Mouse (Mus musculus) embryonic facial prominence, embryonic 14.5 days (tissue): ENCODE results near the gene Klhl29. TPM values are rescaled to one million over a fixed set of nuclear protein-coding genes. Genes with fewer than 3 reads are reported as not detected.

Experiments
- ATAC-seq: fragments of 200-750 bp; cut with Nextera tagmentation; 2 replicates; pipeline ENCODE4 v1.8.0; 2017; ENCODE audit warnings: low read depth, moderate number of reproducible peaks, moderate TSS enrichment
- DNase-seq: peaks from one replicate; pipeline ENCODE4 v3.0.0-alpha.2; 2015; ENCODE audit warnings: low spot score
- H3K27ac ChIP-seq: fragments of 300-500 bp; sonication (generic); replicated peaks from 2 replicates; pipeline ENCODE4 v1.5.1; 2014; ENCODE audit warnings: low read depth, mild to moderate bottlenecking, low read length, moderate library complexity
- H3K27me3 ChIP-seq: fragments of 300-500 bp; sonication (generic); replicated peaks from 2 replicates; pipeline ENCODE4 v1.6.1; 2014; ENCODE audit warnings: low read length; ENCODE audit not compliant: control insufficient read depth, insufficient read depth
- H3K36me3 ChIP-seq: fragments of 300-500 bp; sonication (generic); 2 replicates; pipeline ENCODE4 v1.6.1; 2014; ENCODE audit warnings: low read length, mixed read lengths; ENCODE audit not compliant: control insufficient read depth, insufficient read depth
- H3K4me1 ChIP-seq: fragments of 300-500 bp; sonication (generic); 2 replicates; pipeline ENCODE4 v1.6.1; 2014; ENCODE audit warnings: antibody characterized with exemption, low read length; ENCODE audit not compliant: control insufficient read depth, insufficient read depth
- H3K4me2 ChIP-seq: fragments of 300-500 bp; sonication (generic); 2 replicates; pipeline ENCODE4 v1.6.1; 2014; ENCODE audit warnings: low read depth, mild to moderate bottlenecking, low read length, moderate library complexity, mixed read lengths
- H3K4me3 ChIP-seq: fragments of 300-500 bp; sonication (generic); 2 replicates; pipeline ENCODE4 v1.5.1; 2014; ENCODE audit warnings: low read depth, mild to moderate bottlenecking, low read length
- H3K9ac ChIP-seq: fragments of 300-500 bp; sonication (generic); 2 replicates; pipeline ENCODE4 v1.6.1; 2014; ENCODE audit warnings: low read depth, mild to moderate bottlenecking, low read length, moderate library complexity, mixed read lengths
- H3K9me3 ChIP-seq: fragments of 300-500 bp; sonication (generic); 2 replicates; pipeline ENCODE4 v1.6.1; 2016; ENCODE audit warnings: low read length; ENCODE audit not compliant: control insufficient read depth
- WGBS: fragments of 180-500 bp; shearing (Covaris S2); extraction: QIAGEN DNeasy Blood & Tissue Kit; methylation state at CpG from one replicate; pipeline ENCODE4 v1.1.7; 2014; 5-methylcytosine and 5-hydroxymethylcytosine counted together
- polyA plus RNA-seq: library from polyadenylated mRNA; unstranded; fragments of >200 nt; fragmentation: Nextera tagmentation; extraction: Ambion mirVana; gene quantifications from 2 replicates; pipeline ENCODE4 v1.2.1, GENCODE M21; 2014

Klhl29 gene
- polyA plus RNA-seq, 1 experiment from 2014 or later = 3.6 TPM

DNA sequence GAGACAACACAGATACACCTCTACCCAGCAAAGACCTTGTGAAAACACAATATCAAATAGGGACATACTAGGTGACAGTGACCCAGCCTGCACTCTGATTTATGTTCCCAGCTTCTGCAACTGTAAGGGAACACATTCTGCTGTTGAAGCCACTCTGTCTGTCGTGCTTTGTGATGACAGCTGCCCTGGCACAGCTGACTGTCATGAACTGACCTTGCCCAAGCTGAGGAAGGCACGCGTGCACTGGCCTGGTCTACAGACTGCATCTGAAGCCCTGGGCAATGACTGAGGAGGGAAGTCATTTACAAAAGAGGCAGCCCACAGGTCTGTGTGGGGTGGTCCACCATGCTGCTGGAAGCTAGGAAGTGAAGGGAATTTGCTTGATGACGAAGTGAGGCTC lies 246.3 kb downstream of the Klhl29 start:
- H3K9ac ChIP-seq = no peak overlapping the region
- no peak overlapping the region for H3K4me2 ChIP-seq
- ATAC-seq (no peak), DNase-seq (no peak)
- H3K4me1 ChIP-seq = no peaks in the 10 kb centered on the region
- no peak overlapping the region for H3K4me3 ChIP-seq
- WGBS = 85% methylated on average over 4 of the region's 4 CpGs
- H3K27ac ChIP-seq = no peak overlapping the region
- no peaks in the 10 kb centered on the region for H3K9me3 ChIP-seq
- no peaks in the 10 kb centered on the region for H3K27me3 ChIP-seq
- H3K36me3 ChIP-seq = no peaks in the 10 kb centered on the region

DNA sequence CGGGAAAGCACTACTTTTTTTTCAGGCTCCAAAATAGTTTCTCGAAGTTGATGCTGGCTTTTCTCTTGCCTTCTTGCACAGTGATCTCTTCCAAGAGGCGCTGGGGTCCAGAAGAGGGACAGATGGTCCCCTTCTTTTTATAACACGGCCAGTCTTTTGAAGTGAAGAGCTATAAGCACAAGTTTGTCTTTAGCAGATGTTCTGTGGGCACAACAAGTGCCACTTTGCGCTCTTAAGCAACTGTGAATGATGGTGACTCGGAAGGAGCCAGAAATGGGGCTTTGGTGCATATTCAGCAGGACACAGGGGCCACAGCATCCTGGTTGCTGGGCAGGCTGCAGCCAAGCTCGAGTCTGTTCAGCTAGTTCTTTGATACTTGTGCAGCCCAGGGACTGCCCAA lies 249.6 kb downstream of the Klhl29 start:
- Histone ChIP-seq H3K4me3 (no peak overlapping the region), H3K9me3 (no peaks in the 10 kb centered on the region), H3K4me1 (no peaks in the 10 kb centered on the region), H3K4me2 (no peak overlapping the region), H3K27ac (no peak overlapping the region), H3K36me3 (no peaks in the 10 kb centered on the region), H3K27me3 (no peaks in the 10 kb centered on the region), H3K9ac (no peak overlapping the region)
- DNase-seq (no peak), ATAC-seq (no peak)
- WGBS = 77% methylated on average over 7 of the region's 7 CpGs

DNA sequence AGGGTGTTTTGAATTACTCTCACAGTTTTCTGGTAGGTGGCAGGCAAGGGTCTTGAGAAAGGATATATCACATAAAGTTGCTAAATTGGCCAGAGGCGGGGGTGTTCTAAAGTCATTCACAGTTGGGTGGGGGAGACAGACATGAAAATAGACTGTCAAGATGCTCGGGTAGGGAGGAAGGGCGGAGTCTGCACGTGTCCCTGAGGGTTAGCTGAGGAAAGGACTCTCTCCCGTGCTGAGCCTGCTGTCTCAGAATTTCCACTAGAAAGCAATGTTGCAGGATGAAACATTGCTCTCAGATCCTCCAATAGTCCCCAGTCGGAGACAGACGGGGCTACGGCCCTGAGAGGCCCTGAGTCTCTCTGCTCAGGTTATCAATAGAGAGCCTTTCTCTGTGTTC lies 252.5 kb downstream of the Klhl29 start:
- Histone ChIP-seq H3K4me3 (no peak overlapping the region), H3K9ac (no peak overlapping the region), H3K4me1 (peaks cover 4% of the 10 kb centered on the region), H3K9me3 (no peaks in the 10 kb centered on the region), H3K4me2 (no peak overlapping the region), H3K27ac (no peak overlapping the region), H3K36me3 (no peaks in the 10 kb centered on the region), H3K27me3 (no peaks in the 10 kb centered on the region)
- ATAC-seq (no peak), DNase-seq (no peak)
- 59% methylated on average over 8 of the region's 8 CpGs for WGBS

DNA sequence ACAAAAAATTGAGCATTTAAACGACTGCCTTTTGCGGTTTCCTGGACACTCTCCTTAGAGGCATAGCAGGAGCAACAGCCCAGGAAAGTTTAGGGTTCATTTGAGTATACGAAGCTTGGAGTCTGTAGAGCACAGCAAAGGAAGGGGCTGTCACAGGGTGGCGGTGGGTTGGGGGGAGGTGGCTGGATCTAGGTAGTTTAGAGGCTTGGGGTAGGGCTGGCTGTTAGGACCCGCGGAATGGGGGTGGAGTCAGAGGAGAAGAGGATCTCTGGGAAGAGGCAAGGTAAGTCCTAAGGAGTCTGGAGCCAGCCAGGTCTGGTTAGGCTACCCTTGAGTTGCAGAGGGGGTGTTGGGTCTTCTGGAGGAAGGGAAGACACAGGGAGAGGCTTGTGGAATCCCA lies 255.2 kb downstream of the Klhl29 start:
- peaks cover 4% of the 10 kb centered on the region for H3K4me1 ChIP-seq
- no peaks in the 10 kb centered on the region for H3K9me3 ChIP-seq
- 58% methylated on average over 6 of the region's 6 CpGs for WGBS
- no peaks in the 10 kb centered on the region for H3K27me3 ChIP-seq
- H3K9ac ChIP-seq = no peak overlapping the region
- H3K27ac ChIP-seq = no peak overlapping the region
- peak overlapping the region; percentile 40 for H3K4me2 ChIP-seq
- DNase-seq (no peak), ATAC-seq (no peak)
- H3K36me3 ChIP-seq = no peaks in the 10 kb centered on the region
- no peak overlapping the region for H3K4me3 ChIP-seq

DNA sequence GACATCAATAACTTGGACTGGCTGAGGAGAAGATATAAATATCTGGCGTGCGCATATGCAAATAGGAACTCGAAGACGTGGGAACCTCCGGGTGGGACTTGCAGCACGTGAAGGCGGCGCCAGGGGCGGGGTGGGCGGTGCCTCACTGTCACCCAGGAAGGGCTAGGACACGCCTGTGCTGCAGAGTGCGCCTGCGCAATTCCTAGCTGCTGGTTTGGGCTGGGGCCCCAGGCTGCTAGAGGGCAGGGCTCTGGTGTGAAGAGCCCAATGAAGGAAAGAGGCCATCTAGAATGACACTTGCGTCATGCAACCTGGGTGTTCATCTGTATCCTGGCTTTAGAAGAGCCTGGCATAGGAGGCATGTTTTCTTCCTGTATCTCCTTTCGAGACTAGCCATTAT lies 255.8 kb downstream of the Klhl29 start:
- Histone ChIP-seq H3K27ac (no peak overlapping the region), H3K36me3 (no peaks in the 10 kb centered on the region), H3K9me3 (no peaks in the 10 kb centered on the region), H3K27me3 (no peaks in the 10 kb centered on the region), H3K4me1 (peaks cover 4% of the 10 kb centered on the region), H3K4me3 (0 out of 2 replicates have a peak overlapping the region, but pooled peaks have one; percentile 17), H3K9ac (no peak overlapping the region), H3K4me2 (peak overlapping the region; percentile 40)
- 15% methylated on average over 15 of the region's 15 CpGs for WGBS
- DNase-seq = peak; percentile 96
- peak; percentile 97 for ATAC-seq

DNA sequence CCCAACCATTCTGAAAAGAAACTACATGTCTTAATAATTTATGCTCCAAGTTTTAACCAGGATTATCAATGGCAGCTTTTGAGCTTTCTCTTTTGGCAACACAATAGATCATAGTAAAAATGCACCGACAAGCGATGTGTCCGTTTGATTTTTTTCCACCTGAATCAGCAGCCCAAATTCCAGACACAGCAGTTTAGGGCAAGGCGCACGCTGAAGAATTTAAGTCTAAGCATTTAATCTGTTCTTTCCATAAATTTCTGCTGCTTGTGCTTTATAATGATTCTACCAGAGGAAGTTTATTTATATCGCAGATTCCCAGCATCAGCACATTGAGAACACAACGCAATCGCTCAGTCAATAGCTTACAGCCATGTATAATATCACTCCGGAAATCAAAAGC lies 256.2 kb downstream of the Klhl29 start:
- DNase-seq = no peak
- Histone ChIP-seq H3K27me3 (no peaks in the 10 kb centered on the region), H3K4me2 (peak overlapping the region; percentile 40), H3K9me3 (no peaks in the 10 kb centered on the region), H3K4me3 (0 out of 2 replicates have a peak overlapping the region, but pooled peaks have one; percentile 17), H3K36me3 (no peaks in the 10 kb centered on the region), H3K9ac (no peak overlapping the region), H3K4me1 (peaks cover 4% of the 10 kb centered on the region), H3K27ac (no peak overlapping the region)
- WGBS = 42% methylated on average over 9 of the region's 9 CpGs
- ATAC-seq = no peak

DNA sequence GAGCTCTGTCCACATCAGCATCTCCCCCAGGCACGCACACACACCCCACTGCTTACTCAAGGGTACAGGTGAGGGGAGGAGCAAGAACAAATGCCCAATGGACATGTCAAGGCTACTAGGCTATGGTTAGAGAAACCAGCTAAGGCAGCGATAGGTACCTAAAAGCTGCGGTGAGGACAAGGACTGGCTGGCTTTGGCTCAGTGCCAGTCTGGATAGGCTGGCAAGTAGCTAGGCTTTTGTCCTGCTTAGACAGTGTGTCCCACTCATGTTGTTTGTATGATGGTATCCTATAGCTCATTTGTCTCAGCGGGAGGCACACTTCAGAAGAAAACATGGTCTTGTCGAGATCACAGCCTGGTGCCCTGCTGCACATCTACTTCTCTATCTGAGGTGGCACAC lies 258.9 kb downstream of the Klhl29 start:
- peaks cover 4% of the 10 kb centered on the region for H3K4me1 ChIP-seq
- H3K36me3 ChIP-seq = no peaks in the 10 kb centered on the region
- DNase-seq (no peak), ATAC-seq (no peak)
- H3K27ac ChIP-seq = no peak overlapping the region
- H3K4me2 ChIP-seq = no peak overlapping the region
- H3K9ac ChIP-seq = no peak overlapping the region
- H3K4me3 ChIP-seq = no peak overlapping the region
- H3K27me3 ChIP-seq = no peaks in the 10 kb centered on the region
- no peaks in the 10 kb centered on the region for H3K9me3 ChIP-seq
- 80% methylated on average over 5 of the region's 5 CpGs for WGBS

DNA sequence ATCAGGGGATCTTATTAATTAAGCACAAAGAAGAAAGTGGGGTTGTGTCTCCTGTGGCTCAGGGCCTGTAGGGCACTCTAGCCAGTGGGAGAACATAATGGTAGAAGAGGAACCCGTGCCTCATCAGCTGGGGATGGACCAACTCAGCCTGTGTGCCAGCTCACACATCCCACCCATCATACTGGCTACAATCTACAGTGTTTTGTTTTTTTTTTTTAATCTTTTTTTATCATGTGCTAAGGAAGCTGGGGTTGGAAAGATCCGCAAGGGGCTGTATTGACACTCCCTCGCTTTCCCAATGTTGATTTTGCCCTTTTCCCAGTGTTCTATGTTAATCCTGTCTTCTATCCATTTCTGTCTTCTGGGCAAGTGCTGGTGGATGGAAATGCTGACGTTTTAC lies 260.9 kb downstream of the Klhl29 start:
- WGBS = 74% methylated on average over 4 of the region's 4 CpGs
- Histone ChIP-seq H3K9ac (no peak overlapping the region), H3K9me3 (no peaks in the 10 kb centered on the region), H3K36me3 (no peaks in the 10 kb centered on the region), H3K4me1 (peaks cover 1% of the 10 kb centered on the region; the same call in 1 of the 2 replicates), H3K27ac (no peak overlapping the region), H3K4me2 (no peak overlapping the region), H3K27me3 (no peaks in the 10 kb centered on the region), H3K4me3 (no peak overlapping the region)
- no peak for DNase-seq
- ATAC-seq = no peak

DNA sequence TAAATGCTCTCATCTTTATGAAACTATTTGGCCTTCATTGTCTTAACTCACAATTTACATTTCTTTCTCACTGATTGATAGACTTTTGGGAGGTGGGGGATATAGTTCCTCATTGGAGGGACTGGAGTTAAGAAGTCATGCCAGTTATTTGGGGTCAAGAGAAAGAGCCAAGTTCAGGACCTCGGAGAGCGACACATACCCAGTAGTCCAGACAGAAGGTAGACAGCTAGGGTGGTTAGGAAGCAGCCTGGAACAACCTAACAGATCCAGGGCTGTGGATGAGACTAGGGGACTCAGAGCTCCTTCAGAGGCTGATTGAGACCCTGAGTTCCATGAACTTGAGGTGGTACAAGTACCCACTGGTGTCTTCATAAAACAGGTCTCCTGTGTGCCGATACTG lies 264.1 kb downstream of the Klhl29 start:
- Histone ChIP-seq H3K4me1 (no peaks in the 10 kb centered on the region), H3K27me3 (no peaks in the 10 kb centered on the region), H3K4me3 (no peak overlapping the region), H3K36me3 (no peaks in the 10 kb centered on the region), H3K4me2 (no peak overlapping the region), H3K27ac (no peak overlapping the region), H3K9ac (no peak overlapping the region), H3K9me3 (no peaks in the 10 kb centered on the region)
- ATAC-seq = no peak
- WGBS = 65% methylated on average over 3 of the region's 3 CpGs
- peak; percentile 23 for DNase-seq
